In the genomic region with DNA sequence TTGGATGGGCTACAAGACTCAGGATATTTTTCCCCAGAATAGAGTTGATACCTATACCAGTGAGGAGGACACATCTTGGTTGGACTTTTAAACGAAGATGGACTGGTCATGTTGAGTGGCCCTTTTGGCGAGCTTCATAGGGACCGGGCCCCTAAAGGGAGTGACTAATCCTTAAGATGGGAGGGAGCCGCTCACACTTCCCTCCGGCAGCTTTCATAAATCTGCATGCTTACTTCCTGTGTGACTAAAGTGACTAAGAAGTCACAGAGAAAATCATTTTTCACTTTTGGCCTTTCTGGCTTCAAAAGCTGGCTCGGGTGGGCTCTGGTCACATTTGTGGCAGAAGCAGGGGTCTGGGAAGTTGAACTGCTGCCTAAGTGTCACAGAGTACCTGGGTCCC, we compare ENCODE assay signal across 26 mouse cellular contexts. TPM values are rescaled to one million over a fixed set of nuclear protein-coding genes. Genes with fewer than 3 reads are reported as not detected.
DNase-seq lines count a peak whose midpoint lies in the region; ATAC-seq lines count a peak whose summit lies in the region.
"Had no signal": no experiment of that assay in that cellular context is flagged by ENCODE, and none has a peak within 500 bp of the region (broad histone marks: within the 10 kb centered on the region; RNA-seq: fewer than 3 reads in every experiment).

No protein-coding gene starts in this region.

- no peak overlapping the region for H3K4me2 ChIP-seq in midbrain, embryonic 11.5 days
- H3K4me2 ChIP-seq in midbrain, embryonic 15.5 days = no peak overlapping the region
- H3K4me2 ChIP-seq: heart, embryonic 15.5 days; hindbrain, embryonic 13.5 days; limb, embryonic 12.5 days; liver, embryonic 15.5 days; lung, embryonic 14.5 days had no signal

- intact Hi-C loops in gastrocnemius, postnatal 14 days (cut with DNase I; ENCODE audit: low total_unique reads) = no loop called here
- intact Hi-C loops in gastrocnemius, postnatal 36 days (cut with DNase I) = no loop called here

- no peak overlapping the region for H3K27ac ChIP-seq in midbrain, embryonic 11.5 days (ENCODE audit: low read depth, low read length)
- H3K27ac ChIP-seq in midbrain, embryonic 15.5 days = no peak overlapping the region
- 0 out of 2 replicates have a peak overlapping the region, but pooled peaks have one; percentile 23 for H3K27ac ChIP-seq in brown adipose tissue, adult 24 weeks (replicated peaks; ENCODE audit: low read depth, low read length)
- H3K27ac ChIP-seq in macrophage = peak overlapping the region; percentile 84
- H3K27ac ChIP-seq: heart, embryonic 10.5 days; heart, embryonic 15.5 days; hindbrain, embryonic 13.5 days; layer of hippocampus, adult 2 months; left cerebral cortex, adult 2 months; limb, embryonic 12.5 days; liver, embryonic 15.5 days; midbrain, embryonic 10.5 days had no signal

- no peak overlapping the region for H3K4me3 ChIP-seq in midbrain, embryonic 11.5 days (ENCODE audit: low read depth, low read length)
- no peak overlapping the region for H3K4me3 ChIP-seq in midbrain, embryonic 15.5 days
- H3K4me3 ChIP-seq in brown adipose tissue, adult 24 weeks (ENCODE audit: insufficient read depth, low read depth, low read length) = no peak overlapping the region
- H3K4me3 ChIP-seq in macrophage (ENCODE audit: inconsistent target) = no peak overlapping the region
- H3K4me3 ChIP-seq: heart, embryonic 10.5 days; heart, embryonic 15.5 days; hindbrain, embryonic 13.5 days; layer of hippocampus, adult 2 months; left cerebral cortex, adult 2 months; limb, embryonic 12.5 days; liver, embryonic 15.5 days; midbrain, embryonic 10.5 days had no signal

- no peaks in the 10 kb centered on the region for H3K36me3 ChIP-seq in midbrain, embryonic 11.5 days (ENCODE audit: control insufficient read depth, insufficient read depth, low read length)
- no peaks in the 10 kb centered on the region for H3K36me3 ChIP-seq in midbrain, embryonic 15.5 days (replicated peaks)
- no peaks in the 10 kb centered on the region for H3K36me3 ChIP-seq in macrophage (ENCODE audit: inconsistent target)
- H3K36me3 ChIP-seq: heart, embryonic 10.5 days; heart, embryonic 15.5 days; hindbrain, embryonic 13.5 days; limb, embryonic 12.5 days; liver, embryonic 15.5 days; midbrain, embryonic 10.5 days had no signal

- peak; percentile 66 for DNase-seq in midbrain, embryonic 11.5 days (ENCODE audit: low spot score, missing footprints)
- DNase-seq in embryo, embryonic 10 days (ENCODE audit: low spot score) = no peak
- no peak for DNase-seq in gastrocnemius, postnatal 14 days
- DNase-seq in gastrocnemius, postnatal 36 days = no peak
- DNase-seq in adrenal gland, adult 18-20 months (ENCODE audit: low spot score in 2 of 2) = no peak
- DNase-seq: adrenal gland, postnatal 25 days; cerebellum, adult 8-10 months; cerebellum, postnatal 25 days; kidney, adult 11 months; kidney, postnatal 36 days; lung, embryonic 14.5 days; right cerebral cortex, postnatal 14 days; thymus, adult 18-20 months; thymus, postnatal 25 days had no signal

- H3K27me3 ChIP-seq in midbrain, embryonic 11.5 days (ENCODE audit: control insufficient read depth, insufficient read depth, low read length) = no peaks in the 10 kb centered on the region
- no peaks in the 10 kb centered on the region for H3K27me3 ChIP-seq in midbrain, embryonic 15.5 days (replicated peaks)
- H3K27me3 ChIP-seq: heart, embryonic 15.5 days; hindbrain, embryonic 13.5 days; limb, embryonic 12.5 days; liver, embryonic 15.5 days had no signal

- ATAC-seq in midbrain, embryonic 11.5 days (ENCODE audit: low FRiP score) = no peak
- no peak for ATAC-seq in midbrain, embryonic 15.5 days (replicated peaks)
- ATAC-seq: forebrain, embryonic 14.5 days had no signal

- no peaks in the 10 kb centered on the region for H3K4me1 ChIP-seq in midbrain, embryonic 11.5 days (ENCODE audit: control insufficient read depth, insufficient read depth, low read length)
- peaks cover 3% of the 10 kb centered on the region; the same call in 1 of the 2 replicates for H3K4me1 ChIP-seq in midbrain, embryonic 15.5 days
- peaks cover 21% of the 10 kb centered on the region for H3K4me1 ChIP-seq in brown adipose tissue, adult 24 weeks (ENCODE audit: control insufficient read depth, insufficient read depth, insufficient read length, low read length)
- H3K4me1 ChIP-seq: heart, embryonic 15.5 days had no signal

- H3K79me2 ChIP-seq in macrophage (ENCODE audit: inconsistent target) = no peaks in the 10 kb centered on the region

- no peaks in the 10 kb centered on the region for H3K9me3 ChIP-seq in midbrain, embryonic 11.5 days (ENCODE audit: control insufficient read depth, low read length)
- no peaks in the 10 kb centered on the region for H3K9me3 ChIP-seq in midbrain, embryonic 15.5 days
- H3K9me3 ChIP-seq: heart, embryonic 10.5 days; heart, embryonic 15.5 days; hindbrain, embryonic 13.5 days; limb, embryonic 12.5 days; liver, embryonic 15.5 days; midbrain, embryonic 10.5 days had no signal

- H3K9ac ChIP-seq in midbrain, embryonic 11.5 days (ENCODE audit: low read length) = no peak overlapping the region
- no peak overlapping the region for H3K9ac ChIP-seq in midbrain, embryonic 15.5 days
- H3K9ac ChIP-seq: heart, embryonic 15.5 days; hindbrain, embryonic 13.5 days; limb, embryonic 12.5 days; liver, embryonic 15.5 days; lung, embryonic 14.5 days had no signal

- 77% methylated on average over 6 of the region's 6 CpGs for WGBS in midbrain, embryonic 11.5 days
- 79% methylated on average over 6 of the region's 6 CpGs for WGBS in midbrain, embryonic 15.5 days
- 7% methylated on average over 6 of the region's 6 CpGs for WGBS in macrophage (ENCODE audit: missing documents)

RNA-seq across cellular contexts. Expression of a gene that starts 59.4 kb away (rescaled TPM):
- polyA plus RNA-seq in midbrain, embryonic 11.5 days (2014; fragmentation: Nextera tagmentation; extraction: Ambion mirVana) = 12.2 and 13.6 TPM in 2 replicates
- 7.5 and 7.9 TPM in 2 replicates for polyA plus RNA-seq in midbrain, embryonic 15.5 days (2015; fragmentation: Nextera tagmentation; extraction: Ambion mirVana)
- polyA plus RNA-seq in brown adipose tissue, adult 24 weeks (2012; ENCODE audit: insufficient read depth, insufficient read length, missing spikeins) = 8.0 and 14.4 TPM in 2 replicates
- total RNA-seq in macrophage (2018; cell fraction: chromatin; rRNA removed) = 100 to 1,000 TPM in 2 of 26 experiments, 10 to 100 TPM in 23, 1 to 10 TPM in 1; 9.0 to 119 (median 25.1) TPM
- 10 to 100 TPM; 23.0 to 41.3 (median 26.4) TPM for total RNA-seq in macrophage (2018; cell fraction: cytosol; rRNA removed)
- total RNA-seq in macrophage (2018; cell fraction: nucleus; rRNA removed) = 10 to 100 TPM; 13.1 to 60.4 (median 22.7) TPM
- 22.5 to 61.1 TPM (median 23.9 TPM) in 3 replicates for polyA plus RNA-seq in macrophage (2018)
- 10 to 100 TPM; 31.7 to 32.9 TPM for total RNA-seq in gastrocnemius, postnatal 14 days (2021)
- 10 to 100 TPM; 11.6 to 14.2 TPM for total RNA-seq in gastrocnemius, postnatal 36 days (2021)
- 10 to 100 TPM; 25.7 to 30.1 TPM for total RNA-seq in adrenal gland, adult 18-20 months (2021)

Comparison
In these comparisons a context has a peak if more than half of its experiments do, and no peak if none do; other contexts are left out.
1. H3K27ac ChIP-seq: peak in brown adipose tissue, adult 24 weeks (single experiment) and macrophage (single experiment); none in midbrain, embryonic 11.5 days (single experiment) and midbrain, embryonic 15.5 days (single experiment).